Mouse (Mus musculus): ENCODE measurements at regions not wholly inside any gene's neighbourhood (a gene's known extent, or its start where the extent isn't known, plus 50 kb on each side); places are given as distances from the start of the nearest gene placed in this dataset.
"Not testable (repeated sequence)": the region's sequence is repeated elsewhere in the genome, so short reads cannot be mapped to it uniquely, and the experiment has no call there.

DNA sequence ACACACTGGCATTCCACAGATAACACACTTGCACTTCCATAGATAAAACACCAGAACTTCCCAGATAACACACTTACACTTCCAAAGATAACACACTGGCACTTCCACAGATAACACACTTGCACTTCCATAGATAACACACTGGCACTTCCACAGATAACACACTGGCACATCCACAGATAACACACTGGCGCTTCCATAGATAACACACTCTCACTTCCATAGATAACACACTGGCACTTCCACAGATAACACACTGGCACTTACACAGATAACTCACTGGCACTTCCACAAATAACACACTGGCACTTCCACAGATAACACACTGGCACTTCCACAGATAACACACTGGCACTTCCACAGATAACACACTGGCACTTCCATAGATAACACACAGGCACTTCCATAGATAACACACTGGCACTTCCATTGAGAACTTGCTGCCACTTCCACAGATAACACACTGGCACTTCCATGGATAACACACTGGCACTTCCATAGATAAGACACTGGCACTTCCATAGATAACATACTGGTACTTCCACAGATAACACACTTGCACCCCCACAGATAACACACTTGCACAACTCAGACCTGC lies 170.0 kb upstream of the Afdn start:
- not testable (repeated sequence) for ATAC-seq

Data from CD4-positive, CD25-positive, alpha-beta regulatory T cell, adult 4 months (primary cell).